Mouse (Mus musculus) frontal cortex, adult 2 months (tissue): Measurements from ENCODE around the gene Gm17662. TPM values are rescaled to one million over a fixed set of nuclear protein-coding genes. Genes with fewer than 3 reads are reported as not detected.

ENCODE experiments used
- DNase-seq, 2 experiments: peaks; one replicate each; pipeline ENCODE4 v3.0.0; 2022; ENCODE audit warnings: low spot score in 1 of 2; ENCODE audit errors: extremely low spot score in 1 of 2
- polyA plus RNA-seq: library from polyadenylated mRNA; depleted of rRNA; stranded (reverse); fragments of >200 nt; gene quantifications from 2 replicates; pipeline ENCODE4 v1.2.3, GENCODE M21; 2012; rRNA removed

The Gm17662 gene
- polyA plus RNA-seq, 1 experiment: not detected

- DNase-seq: no peak
Observed at GRCm38 (mm10) chr4:104887486-104887885, 30.4 kb downstream of the Gm17662 start.

- no peak for DNase-seq
Observed at GRCm38 (mm10) chr4:104888499-104889262, 31.6 kb downstream of the Gm17662 start.

- DNase-seq: no peak
Observed at GRCm38 (mm10) chr4:104891708-104892107, 34.6 kb downstream of the Gm17662 start.

GRCm38 (mm10) chr4:104893588-104893987 lies 36.5 kb downstream of the Gm17662 start:
- no peak for DNase-seq

GRCm38 (mm10) chr4:104894004-104894734 lies 37.0 kb downstream of the Gm17662 start:
- DNase-seq: peak; percentile 46 to 86

- no peak for DNase-seq
Observed at GRCm38 (mm10) chr4:104902836-104903235, 45.7 kb downstream of the Gm17662 start.

- no peak for DNase-seq
Observed at GRCm38 (mm10) chr4:104905049-104905448, 47.9 kb downstream of the Gm17662 start.

Other genes starting within 250 kb of the Gm17662 start
- 0.13 and 0.24 TPM in 2 replicates for gene C8b, start 91.0 kb upstream of the Gm17662 start, polyA plus RNA-seq
- 0.06 TPM in 1 of 2 replicates, not detected in the other for gene C8a, start 19.1 kb downstream of the Gm17662 start, polyA plus RNA-seq
- gene Fyb2, start 56.1 kb downstream of the Gm17662 start, polyA plus RNA-seq: 0.92 and 1.0 TPM in 2 replicates